Mouse (Mus musculus) thymus, postnatal 4 days (tissue): ENCODE measurements around the gene Wdr91.

Experiments
- DNase-seq: peaks from one replicate; pipeline ENCODE4 v3.0.0; 2021

Wdr91 gene

DNA sequence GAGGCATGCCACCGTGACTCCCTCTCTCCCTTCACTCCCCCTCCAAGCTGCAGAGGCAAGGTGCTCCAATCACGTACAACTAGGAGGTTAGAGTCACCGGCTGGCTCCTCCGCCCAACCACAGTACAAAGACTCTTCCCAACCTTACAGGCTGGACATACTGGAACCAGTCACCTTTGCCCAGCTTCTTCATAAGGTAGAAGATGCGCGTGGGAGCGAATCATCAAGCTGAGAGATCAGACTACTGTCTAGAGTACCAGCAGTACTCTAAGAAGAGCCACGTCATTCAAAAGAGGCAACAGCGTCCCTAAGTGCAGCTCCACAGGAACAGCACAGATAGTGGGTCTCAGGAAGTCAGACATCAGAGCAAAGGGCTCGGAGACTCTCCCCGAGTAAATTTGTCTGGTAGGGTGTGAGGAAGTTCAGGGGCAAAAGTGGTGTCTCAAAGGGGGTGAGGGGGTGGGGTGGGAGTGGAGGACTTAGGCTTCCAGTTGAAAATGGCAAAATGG, 49.1 kb downstream of the Wdr91 start:
- DNase-seq: peak; percentile 34

DNA sequence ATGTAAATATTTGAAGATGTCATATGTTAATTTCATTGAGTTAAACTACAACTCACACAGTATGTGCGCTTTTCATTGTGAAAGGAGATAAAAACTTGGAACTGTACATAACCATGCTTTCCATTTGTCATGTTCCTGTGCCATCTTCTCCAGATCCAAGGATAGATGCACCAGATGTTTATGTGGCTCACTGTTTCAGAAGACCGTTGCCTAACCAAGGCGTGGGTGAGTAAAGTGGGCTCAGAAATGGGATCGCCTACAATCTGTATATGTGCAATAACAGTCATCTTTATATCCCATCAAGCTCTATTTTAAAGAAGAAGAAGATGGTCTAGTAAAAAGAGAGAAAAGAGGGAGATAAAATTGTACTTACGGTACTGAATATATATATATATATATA, 78.3 kb downstream of the Wdr91 start:
- no peak for DNase-seq
